Mouse (Mus musculus) cerebellum, adult 9-10 months (tissue): ENCODE measurements at regions not wholly inside any gene's neighbourhood (a gene's known extent, or its start where the extent isn't known, plus 50 kb on each side); places are given as distances from the start of the nearest gene placed in this dataset.

Experiments
- DNase-seq: peaks from one replicate; pipeline ENCODE4 v3.0.0; 2022

DNA sequence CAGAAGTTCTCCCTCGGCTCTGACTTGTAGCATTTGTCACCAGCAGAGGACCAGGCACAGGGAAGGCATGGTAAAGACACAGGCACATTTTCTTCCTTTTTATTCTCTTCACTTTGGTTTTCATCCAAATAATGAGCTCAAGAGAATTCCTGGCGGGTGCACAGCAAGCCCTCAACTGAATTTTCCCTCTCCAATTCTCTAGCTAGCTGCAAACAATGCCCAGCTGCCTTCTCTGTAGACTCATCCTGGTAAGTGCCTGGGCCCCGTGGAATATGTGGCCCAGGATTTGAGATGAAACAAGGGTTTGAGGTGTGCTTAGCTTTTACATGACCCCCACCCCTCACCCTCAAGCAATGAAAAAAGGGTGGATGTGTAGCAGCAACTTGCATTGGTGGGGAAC is 90.4 kb downstream of the Otol1 start:
- DNase-seq: no peak

DNA sequence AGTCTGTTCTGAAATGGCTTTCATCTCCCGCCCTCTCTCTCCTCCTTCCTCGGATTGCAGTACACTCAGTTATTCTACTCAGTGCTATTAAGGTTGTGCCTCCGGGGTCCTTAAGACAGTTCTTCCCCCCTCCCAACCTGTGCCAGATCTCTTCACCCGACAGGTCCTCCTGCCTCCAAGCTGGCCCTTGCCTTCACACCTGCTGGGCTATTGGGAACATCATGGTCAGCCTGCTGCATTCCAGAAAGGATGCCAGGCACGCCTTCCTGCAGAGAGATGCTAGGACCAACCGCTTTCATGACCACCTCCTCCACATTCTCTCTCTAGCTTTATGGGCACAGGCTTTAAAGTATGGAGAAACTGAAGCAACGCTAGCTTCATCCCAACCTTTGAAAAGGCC is 94.7 kb downstream of the Otol1 start:
- no peak for DNase-seq

DNA sequence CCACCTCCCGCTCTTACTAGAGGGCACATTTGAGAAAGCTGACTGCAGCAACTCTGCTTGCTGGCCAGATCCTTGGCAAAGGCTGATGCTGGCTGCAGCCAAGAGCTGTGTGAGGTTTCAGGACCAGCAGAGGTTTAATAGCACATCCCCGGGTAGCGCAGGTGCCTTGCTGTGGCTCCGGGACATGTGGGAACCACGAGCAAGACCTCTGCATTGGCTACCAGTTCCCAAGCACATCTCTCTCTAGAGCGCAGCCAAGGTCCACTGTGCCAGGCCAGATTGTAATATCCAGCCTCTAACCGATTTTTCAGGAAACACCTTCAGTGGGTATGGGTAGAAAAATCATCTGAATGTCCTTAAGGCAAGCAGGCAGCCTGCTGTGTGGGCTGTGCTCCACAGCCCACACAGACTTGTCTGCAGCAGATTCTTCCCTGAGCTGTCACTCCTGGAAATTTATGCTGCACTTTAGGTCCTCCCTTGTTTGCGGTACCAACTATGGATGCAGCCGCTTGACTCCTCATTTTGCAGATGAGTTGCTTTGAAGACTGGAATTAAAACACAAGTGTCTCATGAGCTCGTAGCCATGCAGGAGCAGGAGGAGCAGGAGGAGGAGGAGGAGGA is 95.3 kb downstream of the Otol1 start:
- DNase-seq: peak; percentile 27

DNA sequence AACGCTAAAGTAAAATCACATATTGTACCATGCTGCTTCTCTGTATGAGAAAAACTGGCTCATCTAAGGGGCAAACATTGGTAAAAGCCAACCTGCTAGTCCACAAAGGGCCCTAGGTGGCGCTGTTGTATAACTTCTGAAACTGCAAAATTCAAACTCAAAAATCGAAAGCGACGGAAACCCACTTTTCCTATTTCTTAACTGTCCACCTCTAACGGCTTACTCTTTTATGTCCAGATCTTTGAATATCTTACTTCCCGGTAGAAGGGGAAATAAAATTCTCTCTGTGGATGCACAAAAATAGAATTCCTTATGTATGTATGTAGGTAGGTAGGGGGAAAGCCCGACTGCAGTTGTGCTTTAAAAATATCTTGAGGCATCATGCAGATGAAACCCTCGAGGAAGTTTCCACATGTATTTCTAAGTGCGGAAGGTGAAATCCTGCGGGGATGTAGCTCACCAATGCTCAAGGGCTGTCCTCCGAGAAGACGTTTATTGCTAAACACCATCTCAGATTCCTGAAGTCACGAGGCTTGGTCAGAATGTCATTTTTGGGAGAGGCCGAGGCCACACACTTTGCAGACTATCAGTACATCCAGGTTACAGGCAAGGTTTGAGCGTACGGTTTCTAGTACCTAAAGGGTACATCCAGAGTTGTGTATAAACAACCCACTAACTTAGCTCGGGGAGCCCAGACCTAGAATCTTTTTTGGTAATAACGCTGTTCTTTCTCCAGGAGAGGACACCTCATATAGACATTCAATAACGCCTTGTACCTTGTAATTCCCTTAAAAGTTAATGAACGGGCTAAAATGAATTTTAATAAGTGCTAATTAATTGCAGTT is 96.8 kb downstream of the Otol1 start:
- peak; percentile 77 for DNase-seq

DNA sequence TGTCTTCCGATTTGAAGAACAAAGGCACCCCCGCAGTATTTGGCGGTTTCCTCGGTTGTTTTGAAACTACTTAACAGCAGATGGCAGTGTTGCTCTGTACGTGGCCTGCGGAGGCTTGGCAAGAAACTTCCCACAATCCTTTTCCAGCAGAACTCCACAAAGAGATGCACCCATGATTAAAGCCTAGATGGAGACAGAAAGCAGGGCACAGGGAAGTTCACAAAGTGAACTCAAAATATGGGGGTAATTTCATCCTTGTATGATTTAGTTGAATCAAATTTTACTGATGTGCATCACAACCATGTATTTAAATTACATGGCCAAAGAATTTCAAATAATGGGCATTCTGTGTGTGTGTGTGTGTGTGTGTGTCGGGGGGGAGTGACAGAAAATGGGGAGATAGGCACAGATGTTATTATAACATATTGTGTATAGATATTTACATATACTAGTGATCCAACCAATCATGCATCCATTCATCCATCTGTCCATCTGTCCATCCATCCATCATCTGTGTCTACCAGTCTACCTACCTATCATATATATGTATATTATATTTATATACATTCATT is 97.5 kb downstream of the Otol1 start:
- peak; percentile 71 for DNase-seq

DNA sequence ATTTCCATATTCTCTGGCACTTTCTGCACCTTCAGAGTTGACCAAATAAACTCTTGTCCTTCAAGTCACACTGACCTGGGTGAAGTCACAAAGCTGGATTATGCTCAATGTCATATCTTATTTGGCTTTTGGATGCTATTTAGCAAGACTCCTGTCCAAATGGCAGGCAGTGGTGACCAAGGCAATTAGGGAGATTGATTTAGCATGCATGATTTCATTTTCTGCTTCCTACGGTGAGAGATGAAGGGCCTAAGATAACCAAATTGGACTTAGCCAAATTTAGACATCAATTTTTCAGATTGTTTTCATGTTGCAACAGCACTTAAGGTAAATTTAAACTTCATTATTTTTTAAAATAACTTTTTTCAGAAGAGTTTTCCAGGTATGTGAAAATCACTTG is 98.1 kb downstream of the Otol1 start:
- DNase-seq: no peak

DNA sequence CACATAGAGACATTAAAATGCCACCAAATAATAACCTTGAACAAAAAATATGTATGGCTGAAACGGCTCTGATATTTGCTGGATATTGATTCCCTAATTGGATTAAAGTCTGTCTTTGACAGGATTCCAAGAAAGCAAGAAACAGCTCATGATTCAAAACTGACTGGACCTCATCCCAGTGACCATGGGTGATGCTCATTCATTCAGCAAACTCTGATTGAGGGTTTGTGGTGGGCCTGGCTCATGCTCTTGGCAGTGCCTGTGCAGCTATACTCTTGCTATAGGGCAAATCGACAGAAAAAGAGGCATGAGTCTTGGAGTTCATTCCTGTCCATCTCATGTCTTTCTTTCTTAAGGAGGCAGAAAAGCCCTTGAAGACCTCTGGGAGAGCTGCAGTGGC is 98.7 kb downstream of the Otol1 start:
- no peak for DNase-seq

DNA sequence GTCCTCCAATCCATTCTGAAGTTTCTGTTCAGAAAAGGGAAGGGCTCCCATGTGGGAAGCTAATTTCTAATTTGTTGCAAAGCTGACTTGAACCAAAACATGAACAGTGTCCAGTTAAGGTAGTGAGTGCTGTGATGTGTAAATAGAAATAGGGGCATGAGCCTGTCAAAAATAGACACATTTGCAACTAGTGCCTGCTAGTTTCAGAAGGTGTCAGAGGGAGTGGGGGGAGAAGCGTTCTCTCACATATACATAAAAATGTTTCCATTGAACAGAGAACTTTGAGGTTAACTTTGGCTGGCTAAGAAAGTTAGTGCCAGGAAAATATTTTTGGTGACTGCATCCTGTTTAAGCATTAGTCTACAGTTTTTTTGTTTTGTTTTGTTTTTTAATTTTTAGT is 118.8 kb downstream of the Otol1 start:
- DNase-seq: no peak

DNA sequence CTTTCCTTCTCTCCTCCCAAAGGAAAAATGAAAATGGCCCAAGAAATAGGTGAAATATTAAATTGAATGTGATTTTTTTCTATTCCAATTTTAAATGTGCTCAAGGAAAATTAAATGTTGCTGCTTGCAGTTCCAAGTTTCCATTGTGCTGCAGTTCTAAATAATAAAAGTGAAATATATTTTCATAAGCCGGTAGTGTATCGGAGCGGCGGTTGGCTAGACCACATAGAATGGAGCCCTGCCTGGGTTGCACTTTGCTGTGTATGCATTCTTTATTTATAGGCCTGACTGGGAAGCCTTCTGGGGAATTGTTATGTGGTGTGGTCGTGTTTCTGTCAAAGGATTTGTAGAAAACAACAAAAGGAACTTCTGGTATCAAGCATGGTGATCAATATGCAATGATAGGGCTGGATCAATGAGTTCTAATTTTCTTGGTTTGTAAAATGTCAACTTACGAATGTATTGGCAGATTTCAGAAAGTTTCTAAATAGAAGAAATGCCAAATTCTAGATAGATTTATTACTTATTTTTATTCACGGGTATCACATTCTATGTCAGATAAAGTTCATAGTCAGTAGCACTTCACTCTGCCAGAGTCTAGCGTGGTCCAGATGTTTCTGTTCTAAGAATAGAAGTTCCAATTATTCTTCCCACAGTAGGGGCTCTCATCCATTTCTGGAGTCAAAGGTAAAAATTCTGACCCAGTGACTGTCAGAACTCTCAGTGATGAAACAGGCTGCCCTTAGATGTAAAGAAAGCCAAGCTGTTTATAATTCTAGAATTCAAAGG is 123.0 kb downstream of the Otol1 start:
- DNase-seq: no peak

DNA sequence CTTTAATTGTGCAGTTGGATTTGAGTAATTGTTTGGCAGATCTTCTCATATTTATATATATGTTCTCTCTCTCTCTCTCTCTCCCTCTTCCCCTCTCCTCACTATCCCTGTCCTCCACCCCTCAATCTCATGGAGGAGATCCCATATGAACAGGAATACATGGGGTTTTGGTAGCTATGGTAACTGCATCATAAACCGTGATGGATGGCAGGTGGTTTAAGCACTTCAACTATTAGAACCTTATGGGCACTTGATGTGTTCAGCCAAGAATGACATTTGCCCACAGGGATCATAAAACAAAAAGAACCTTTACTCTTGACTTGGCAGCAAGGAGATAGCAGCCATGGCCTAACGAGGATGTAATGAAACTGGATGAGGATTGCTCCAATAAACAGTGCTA is 127.5 kb downstream of the Otol1 start:
- no peak for DNase-seq

DNA sequence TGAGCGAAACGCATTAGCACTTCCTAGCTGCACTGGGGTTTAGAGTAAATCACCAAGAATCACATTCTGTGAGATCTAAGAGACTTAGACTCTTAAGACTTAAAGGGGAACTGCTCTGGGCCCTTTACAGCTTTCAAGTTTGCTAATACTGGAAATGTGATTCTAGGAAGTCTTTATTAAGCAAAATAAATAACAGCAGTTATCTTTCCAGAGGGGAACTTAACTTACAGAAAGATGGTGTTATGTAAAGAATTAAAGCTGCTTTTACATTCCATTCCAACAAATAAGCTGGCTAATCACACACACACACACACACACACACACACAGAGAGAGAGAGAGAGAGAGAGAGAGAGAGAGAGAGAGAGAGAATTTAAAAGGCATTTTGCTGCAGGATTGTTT is 131.1 kb downstream of the Otol1 start:
- no peak for DNase-seq

DNA sequence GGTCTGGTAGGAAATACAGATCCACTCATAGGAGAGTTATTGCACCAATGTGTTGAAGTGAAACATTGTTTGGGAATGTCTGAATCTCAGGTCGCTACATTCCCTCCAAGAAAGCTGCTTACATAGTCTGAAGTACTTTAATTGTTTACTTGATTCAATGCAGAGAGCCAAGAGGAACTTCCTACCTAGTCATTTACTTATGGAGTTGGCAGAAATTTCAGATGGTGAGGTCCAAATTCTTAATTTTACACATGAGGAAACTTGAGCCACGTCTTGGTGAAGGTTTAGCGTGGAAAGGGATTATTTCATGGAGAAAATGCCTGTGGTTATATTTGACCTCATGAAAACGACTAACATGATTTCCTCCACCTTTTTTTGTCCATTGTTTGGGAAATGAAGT is 131.5 kb downstream of the Otol1 start:
- DNase-seq: no peak

DNA sequence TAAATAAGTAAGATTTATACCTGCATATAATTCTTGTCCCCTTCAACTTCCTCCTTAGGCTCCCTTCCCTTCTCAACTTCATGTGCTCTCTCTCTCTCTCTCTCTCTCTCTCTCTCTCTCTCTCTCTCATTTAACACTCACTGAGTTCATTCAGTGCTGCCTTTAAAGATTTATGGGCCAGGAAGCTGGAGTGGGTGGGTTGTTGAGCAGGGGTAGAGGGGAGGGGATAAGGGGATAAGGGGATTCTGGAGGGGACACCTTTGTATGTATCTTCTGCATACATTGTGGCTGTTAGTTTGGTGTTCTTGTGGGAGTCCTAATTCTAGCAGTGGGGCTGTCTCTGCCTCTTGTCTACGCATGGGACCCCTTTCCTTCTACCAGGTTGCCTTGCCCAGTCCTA is 138.3 kb downstream of the Otol1 start:
- DNase-seq: no peak

DNA sequence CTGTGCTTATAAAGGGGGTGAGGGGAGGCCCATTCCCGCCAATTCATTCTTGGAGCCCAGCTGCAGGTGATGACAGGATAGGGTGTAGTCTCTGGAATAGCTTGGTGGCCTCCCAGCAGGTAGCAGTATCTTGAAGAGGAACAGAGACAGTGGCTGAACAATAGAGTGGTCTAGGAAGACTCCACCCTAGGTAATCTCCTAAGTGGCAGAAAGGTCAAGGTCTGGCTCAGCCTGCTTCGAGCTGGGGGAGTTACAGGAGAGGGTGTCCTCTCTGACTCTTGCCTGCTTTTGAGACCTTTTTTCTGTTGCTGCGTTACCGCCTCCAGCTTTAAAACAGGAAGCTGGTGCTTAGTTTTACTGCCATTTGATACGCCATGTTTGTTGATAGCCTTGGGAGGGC is 143.7 kb downstream of the Otol1 start:
- DNase-seq: no peak

DNA sequence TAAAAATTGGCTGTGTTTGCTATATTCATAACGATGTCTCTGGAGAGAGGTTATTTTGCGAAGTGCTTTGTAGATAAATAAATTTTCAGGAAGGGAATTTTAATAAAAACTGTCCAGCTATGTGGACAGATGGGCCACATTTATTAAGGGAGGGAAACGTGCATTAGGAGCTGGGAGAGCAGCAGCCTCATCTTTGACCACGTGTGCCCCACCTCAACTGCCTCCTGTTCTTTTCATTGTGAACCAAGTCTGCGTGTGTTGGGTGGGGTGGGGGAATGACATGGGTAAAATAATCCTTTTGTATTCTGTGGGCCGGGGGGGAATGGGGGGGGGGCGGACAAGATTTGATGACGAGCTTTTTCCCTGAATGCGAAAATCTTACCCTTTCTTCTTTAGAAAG is 152.6 kb downstream of the Otol1 start:
- no peak for DNase-seq

DNA sequence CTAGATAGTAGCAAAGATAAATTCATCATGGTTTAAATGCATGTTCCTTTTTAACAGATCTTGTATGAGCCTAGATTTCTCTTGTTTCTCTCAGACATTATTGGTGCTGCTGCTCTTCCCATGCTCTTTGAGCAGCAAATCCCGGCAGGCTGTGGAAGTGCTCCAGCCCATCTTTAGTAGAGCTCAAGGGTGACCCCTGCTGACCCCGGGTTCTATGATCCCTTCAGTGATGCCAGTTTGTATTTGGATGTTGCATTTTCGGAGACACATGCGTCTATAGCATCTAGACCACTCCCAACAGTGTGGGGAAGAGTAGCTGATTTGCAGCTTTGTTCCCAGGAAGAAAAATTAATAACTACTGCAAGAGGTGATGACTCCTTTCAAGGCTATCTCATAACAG is 164.3 kb downstream of the Otol1 start:
- DNase-seq: no peak

DNA sequence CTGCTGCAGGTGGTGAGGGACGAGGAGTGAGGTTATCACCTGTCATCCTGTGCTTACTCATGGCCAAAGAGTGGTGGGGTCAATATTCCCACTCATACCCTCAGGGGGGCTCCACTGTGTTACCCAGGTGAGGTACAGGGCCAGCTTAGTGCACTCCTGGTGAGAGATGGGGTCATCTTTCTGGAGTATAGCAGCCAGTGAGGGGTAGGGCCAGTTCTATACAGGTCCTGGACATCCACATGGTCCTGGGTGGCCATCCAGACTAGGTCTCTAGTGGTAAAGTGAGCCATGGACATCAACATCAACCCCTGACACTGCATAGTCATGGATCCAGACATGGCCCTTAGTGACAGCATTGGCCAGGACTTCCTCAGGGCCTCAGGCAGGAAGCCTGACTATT is 169.0 kb downstream of the Otol1 start:
- DNase-seq: no peak

DNA sequence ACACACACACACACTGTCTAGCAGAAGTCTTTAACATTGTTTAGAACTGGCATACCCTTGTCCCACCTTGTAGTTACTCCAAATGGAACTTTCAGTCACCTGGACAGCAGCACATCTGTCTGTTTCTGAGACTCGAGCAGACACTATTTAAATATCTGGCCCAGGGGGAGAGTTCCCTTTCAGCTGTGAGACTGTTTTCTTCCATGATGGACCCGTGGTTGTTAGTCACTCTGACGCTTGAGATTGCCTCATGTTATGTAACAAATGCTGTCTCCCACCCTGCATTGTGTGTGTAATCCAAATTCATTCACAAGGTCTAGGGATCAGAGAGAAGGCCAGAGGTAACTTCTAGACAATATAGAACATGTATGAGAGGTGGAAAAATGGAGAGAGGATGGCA is 174.2 kb downstream of the Otol1 start:
- DNase-seq: no peak

DNA sequence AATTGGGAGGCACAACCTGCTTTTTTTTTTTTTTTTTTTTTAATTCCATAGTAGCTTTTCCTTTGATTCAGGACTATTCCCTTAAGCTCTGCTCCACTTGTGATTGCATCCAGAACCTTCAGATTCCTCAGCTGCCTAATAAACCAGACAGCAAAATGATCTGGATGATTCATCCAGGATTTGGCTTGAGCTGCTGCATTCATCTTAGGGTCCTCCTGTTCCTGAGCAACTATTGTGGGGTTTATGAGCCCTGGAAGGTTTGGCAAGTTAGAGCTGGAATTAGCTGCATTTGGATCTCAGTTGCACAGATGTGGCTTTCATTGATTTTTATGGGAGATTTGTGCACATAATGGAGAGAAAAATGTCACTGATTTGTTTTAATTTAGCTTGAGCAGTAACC is 183.3 kb downstream of the Otol1 start:
- no peak for DNase-seq

DNA sequence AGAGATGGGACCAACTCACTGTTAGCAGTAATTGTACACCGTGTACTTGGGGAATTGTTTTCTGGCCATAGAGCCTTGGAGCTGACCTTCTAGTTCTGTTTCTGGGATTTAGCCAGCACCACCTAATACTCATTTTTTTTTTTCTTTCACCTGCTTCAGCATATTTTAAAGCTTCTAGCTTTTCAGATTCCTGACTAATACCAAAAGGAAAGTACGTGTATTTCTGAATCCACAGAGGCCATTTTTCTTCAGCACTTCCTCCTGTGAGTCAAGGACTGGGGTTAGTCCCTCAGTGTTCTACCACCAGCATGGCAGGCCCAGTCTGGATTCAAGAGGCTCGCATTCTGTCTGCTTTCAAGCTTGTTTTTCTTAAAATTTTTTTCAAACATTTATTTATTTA is 189.3 kb downstream of the Otol1 start:
- no peak for DNase-seq

DNA sequence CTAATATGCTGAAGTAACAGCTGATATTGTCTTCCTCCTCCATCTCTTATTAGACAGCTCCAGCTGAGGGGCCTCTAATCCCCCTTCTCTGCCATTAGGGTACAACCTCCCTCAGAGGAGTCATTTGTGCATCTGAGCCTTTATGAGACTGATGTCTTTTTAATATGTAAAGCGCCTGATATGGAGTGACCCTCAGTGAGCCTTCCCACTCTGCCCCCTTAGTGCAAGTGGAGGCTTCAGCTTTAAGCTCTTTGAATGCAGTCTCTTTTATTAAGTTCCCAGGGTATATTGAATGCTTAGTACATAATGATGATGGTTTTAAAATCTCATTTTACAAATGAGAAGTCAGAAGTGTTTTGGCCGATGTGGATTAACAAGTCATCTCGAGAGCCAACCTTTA is 191.5 kb downstream of the Otol1 start:
- no peak for DNase-seq

DNA sequence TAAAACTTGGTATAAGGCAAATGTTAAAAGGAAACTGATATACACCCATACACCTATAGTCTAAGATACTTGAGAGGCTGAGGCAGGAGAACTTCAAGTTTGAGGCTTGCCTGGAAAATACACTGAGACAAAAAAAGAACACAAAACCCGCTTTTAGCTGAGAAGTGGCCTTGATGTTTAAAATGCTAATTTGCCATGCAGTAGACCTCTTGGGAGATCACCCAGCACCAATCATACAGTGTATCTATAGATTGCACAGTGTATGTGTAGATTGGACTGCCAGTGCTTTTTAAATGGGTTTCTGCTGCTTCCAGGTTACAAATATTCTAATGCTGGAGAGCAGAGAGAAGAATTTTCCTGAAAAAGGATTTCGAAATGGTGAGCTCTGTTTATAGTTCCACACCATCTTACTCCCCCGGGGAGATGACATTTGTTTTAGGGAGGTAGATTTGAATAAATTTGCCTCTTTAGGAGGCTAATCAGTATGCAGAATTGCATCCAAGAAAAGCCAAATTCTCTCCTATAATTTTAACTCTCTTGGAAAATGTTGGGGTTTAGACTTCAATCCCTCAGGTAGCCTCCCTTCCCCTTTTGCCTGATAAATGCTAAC is 194.0 kb downstream of the Otol1 start:
- DNase-seq: no peak

DNA sequence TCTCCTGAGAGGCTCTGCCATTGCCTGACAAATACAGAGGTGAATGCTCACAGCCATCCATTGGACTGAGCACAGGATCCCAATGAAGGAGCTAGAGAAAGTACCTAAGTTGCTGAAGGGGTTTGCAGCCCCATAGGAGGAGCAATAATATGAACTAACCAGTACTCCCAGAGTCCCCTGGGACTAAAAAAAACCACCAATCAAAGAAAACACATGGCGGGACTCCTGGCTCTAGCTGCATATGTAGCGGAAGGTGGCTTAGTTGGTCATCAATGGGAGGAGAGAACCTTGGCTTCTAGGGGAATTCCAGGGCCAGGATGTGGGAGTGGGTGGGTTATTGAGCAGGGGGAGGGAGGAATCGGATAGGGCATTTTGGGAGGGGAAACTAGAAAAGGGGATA is 207.8 kb downstream of the Otol1 start:
- DNase-seq: no peak
